Mouse (Mus musculus): ENCODE results near the gene Cyp24a1.

DNA sequence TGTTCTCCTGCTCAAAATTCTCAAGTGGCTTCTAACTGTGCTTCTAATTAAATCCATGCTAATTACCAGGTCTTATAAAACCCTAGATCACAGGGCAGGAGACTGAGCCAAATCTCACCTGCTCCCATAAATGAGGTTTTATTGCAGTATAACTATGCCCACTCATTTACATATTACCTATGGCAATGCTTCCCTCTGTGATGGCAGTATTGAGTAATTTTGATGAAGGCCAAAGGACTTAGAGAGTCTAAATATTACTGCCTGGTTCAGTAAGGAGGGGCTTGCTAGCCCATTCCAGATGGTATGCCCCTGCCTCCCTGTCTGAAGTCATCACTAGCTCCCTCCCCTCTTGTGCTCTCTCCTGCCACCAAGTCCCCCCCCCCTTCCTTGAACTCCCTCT, 38.9 kb upstream of the Cyp24a1 start:
- TF ChIP-seq CTCF (IDR thresholded peaks at IDR 0.05; ENCODE audit: low read depth) (no peak), EP300 (optimal IDR thresholded peaks at IDR 0.05) (no peak)

Measured in stomach, postnatal 0 days (tissue).